Mouse (Mus musculus) forebrain, embryonic 14.5 days (tissue): ENCODE results near the gene Brk1. TPM values are rescaled to one million over a fixed set of nuclear protein-coding genes. Genes with fewer than 3 reads are reported as not detected.
A peak's percentile ranks its signal among the peaks of the same experiment; 100 is the strongest.

Experiments
- ATAC-seq: fragments of 200-750 bp; cut with Nextera tagmentation; 2 replicates; pipeline ENCODE4 v1.8.0; 2017; ENCODE audit warnings: mild to moderate bottlenecking, moderate library complexity
- DNase-seq: peaks from one replicate; pipeline ENCODE4 v3.0.0-alpha.2; 2015; ENCODE audit warnings: low spot score
- H3K27ac ChIP-seq: fragments of 300-500 bp; sonication (generic); 2 replicates; pipeline ENCODE4 v1.5.1; 2014; ENCODE audit warnings: low read depth, mild to moderate bottlenecking, control low read depth, low read length, moderate library complexity
- H3K27me3 ChIP-seq: fragments of 300-500 bp; sonication (generic); replicated peaks from 2 replicates; pipeline ENCODE4 v1.6.1; 2014; ENCODE audit warnings: low read length, control low read depth, mixed read lengths; ENCODE audit not compliant: control insufficient read depth, insufficient read depth
- H3K36me3 ChIP-seq: fragments of 300-500 bp; sonication (generic); 2 replicates; pipeline ENCODE4 v1.6.1; 2014; ENCODE audit warnings: low read length, control low read depth; ENCODE audit not compliant: control insufficient read depth, insufficient read depth
- H3K4me1 ChIP-seq: fragments of 300-500 bp; sonication (generic); 2 replicates; pipeline ENCODE4 v1.6.1; 2014; ENCODE audit warnings: antibody characterized with exemption, low read length, control low read depth; ENCODE audit not compliant: control insufficient read depth, insufficient read depth
- H3K4me2 ChIP-seq: fragments of 300-500 bp; sonication (generic); 2 replicates; pipeline ENCODE4 v1.6.1; 2014; ENCODE audit warnings: mild to moderate bottlenecking, control low read depth, low read length
- H3K4me3 ChIP-seq: fragments of 300-500 bp; sonication (generic); 2 replicates; pipeline ENCODE4 v1.5.1; 2014; ENCODE audit warnings: low read depth, low read length, control low read depth
- H3K9ac ChIP-seq: fragments of 300-500 bp; sonication (generic); 2 replicates; pipeline ENCODE4 v1.6.1; 2014; ENCODE audit warnings: mild to moderate bottlenecking, low read length, control low read depth, moderate library complexity
- H3K9me3 ChIP-seq: fragments of 300-500 bp; sonication (generic); replicated peaks from 2 replicates; pipeline ENCODE4 v1.6.1; 2016; ENCODE audit warnings: low read length, control low read depth, mixed read lengths; ENCODE audit not compliant: control insufficient read depth
- WGBS: fragments of 180-500 bp; shearing (Covaris S2); extraction: QIAGEN DNeasy Blood & Tissue Kit; methylation state at CpG from one replicate; pipeline ENCODE4 v1.1.7; 2014; 5-methylcytosine and 5-hydroxymethylcytosine counted together
- polyA plus RNA-seq: library from polyadenylated mRNA; unstranded; fragments of >200 nt; fragmentation: Nextera tagmentation; extraction: Ambion mirVana; gene quantifications from 2 replicates; pipeline ENCODE4 v1.2.1, GENCODE M21; 2014

The Brk1 gene
- 280 and 307 TPM in 2 replicates for polyA plus RNA-seq

GRCm38 (mm10) chr6:113604432-113605223 lies at the start of gene Brk1:
Gene Brk1, plus strand, starts transcription at chr6:113604772.
- ATAC-seq (peak; percentile 95), DNase-seq (peak; percentile 93)
- peaks cover 5% of the 10 kb centered on the region; the same call in 1 of the 2 replicates for H3K36me3 ChIP-seq
- peaks cover 9% of the 10 kb centered on the region for H3K4me1 ChIP-seq
- no peaks in the 10 kb centered on the region for H3K9me3 ChIP-seq
- H3K27me3 ChIP-seq, result no peaks in the 10 kb centered on the region
- under 1% methylated on average over 64 of the region's 65 CpGs for WGBS
- peak within 1 kb of the TSS; percentile 70 for H3K27ac ChIP-seq
- H3K4me3 ChIP-seq, result peak within 1 kb of the TSS; percentile 82
- H3K9ac ChIP-seq, result peak within 1 kb of the TSS; percentile 85
- H3K4me2 ChIP-seq, result peak within 1 kb of the TSS; percentile 80

GRCm38 (mm10) chr6:113559736-113560135 lies 44.8 kb upstream of the Brk1 start:
- Histone ChIP-seq H3K27me3 (no peaks in the 10 kb centered on the region), H3K4me3 (no peak overlapping the region), H3K4me2 (no peak overlapping the region), H3K9ac (no peak overlapping the region), H3K9me3 (no peaks in the 10 kb centered on the region), H3K27ac (no peak overlapping the region), H3K4me1 (no peaks in the 10 kb centered on the region), H3K36me3 (peaks cover 12% of the 10 kb centered on the region)
- peak; percentile 13 for DNase-seq
- ATAC-seq, result no peak
- 65% methylated on average over 6 of the region's 6 CpGs for WGBS

- no peak for ATAC-seq
- WGBS, result 97% methylated on average over 1 of the region's 1 CpGs
These were observed 40.0 kb upstream of the Brk1 start for GRCm38 (mm10) chr6:113564557-113564956.

GRCm38 (mm10) chr6:113576044-113576443 lies 28.5 kb upstream of the Brk1 start:
- H3K9ac ChIP-seq, result no peak overlapping the region
- H3K36me3 ChIP-seq, result peaks cover 23% of the 10 kb centered on the region
- no peaks in the 10 kb centered on the region for H3K27me3 ChIP-seq
- ATAC-seq, result no peak
- no peak overlapping the region for H3K4me3 ChIP-seq
- 93% methylated on average over 6 of the region's 6 CpGs for WGBS
- H3K27ac ChIP-seq, result no peak overlapping the region
- H3K9me3 ChIP-seq, result no peaks in the 10 kb centered on the region
- no peak overlapping the region for H3K4me2 ChIP-seq
- no peak for DNase-seq
- H3K4me1 ChIP-seq, result no peaks in the 10 kb centered on the region

More at GRCm38 (mm10) chr6:113564557-113564956, 40.0 kb upstream of the Brk1 start:
- Histone ChIP-seq H3K9me3 (no peaks in the 10 kb centered on the region), H3K4me2 (no peak overlapping the region), H3K4me3 (no peak overlapping the region), H3K27ac (no peak overlapping the region), H3K4me1 (no peaks in the 10 kb centered on the region), H3K27me3 (no peaks in the 10 kb centered on the region), H3K36me3 (peaks cover 19% of the 10 kb centered on the region; the same call in 1 of the 2 replicates), H3K9ac (no peak overlapping the region)
- no peak for DNase-seq

- ATAC-seq, result no peak
- Histone ChIP-seq H3K27me3 (no peaks in the 10 kb centered on the region), H3K4me2 (no peak overlapping the region), H3K27ac (no peak overlapping the region), H3K36me3 (0 out of 2 replicates have a peak, but pooled peaks cover 12% of the 10 kb centered on the region), H3K9ac (no peak overlapping the region), H3K9me3 (no peaks in the 10 kb centered on the region), H3K4me3 (no peak overlapping the region), H3K4me1 (no peaks in the 10 kb centered on the region)
- 98% methylated on average over 3 of the region's 3 CpGs for WGBS
- no peak for DNase-seq
These were observed 25.3 kb upstream of the Brk1 start for GRCm38 (mm10) chr6:113579306-113579705.

GRCm38 (mm10) chr6:113583023-113583422 lies 21.5 kb upstream of the Brk1 start:
- WGBS, result 94% methylated on average over 4 of the region's 4 CpGs
- no peaks in the 10 kb centered on the region for H3K9me3 ChIP-seq

GRCm38 (mm10) chr6:113585065-113585464 lies 19.5 kb upstream of the Brk1 start:
- H3K27me3 ChIP-seq, result no peaks in the 10 kb centered on the region
- no peak overlapping the region for H3K4me3 ChIP-seq
- H3K9me3 ChIP-seq, result no peaks in the 10 kb centered on the region
- no peak overlapping the region for H3K27ac ChIP-seq
- H3K4me1 ChIP-seq, result no peaks in the 10 kb centered on the region
- no peak overlapping the region for H3K4me2 ChIP-seq
- WGBS, result 92% methylated on average over 5 of the region's 5 CpGs
- DNase-seq, result no peak
- H3K36me3 ChIP-seq, result no peaks in the 10 kb centered on the region; the same call in 1 of the 2 replicates
- no peak for ATAC-seq
- no peak overlapping the region for H3K9ac ChIP-seq

More at GRCm38 (mm10) chr6:113583023-113583422, 21.5 kb upstream of the Brk1 start:
- H3K4me3 ChIP-seq, result no peak overlapping the region
- H3K9ac ChIP-seq, result no peak overlapping the region
- H3K27me3 ChIP-seq, result no peaks in the 10 kb centered on the region
- H3K4me2 ChIP-seq, result no peak overlapping the region
- no peaks in the 10 kb centered on the region; the same call in 1 of the 2 replicates for H3K36me3 ChIP-seq
- ATAC-seq (no peak), DNase-seq (no peak)
- H3K27ac ChIP-seq, result no peak overlapping the region
- no peaks in the 10 kb centered on the region for H3K4me1 ChIP-seq

GRCm38 (mm10) chr6:113586466-113587183 lies 17.9 kb upstream of the Brk1 start:
- Histone ChIP-seq H3K9ac (no peak overlapping the region), H3K4me2 (no peak overlapping the region), H3K4me1 (no peaks in the 10 kb centered on the region), H3K27me3 (no peaks in the 10 kb centered on the region), H3K27ac (no peak overlapping the region), H3K4me3 (no peak overlapping the region), H3K36me3 (no peaks in the 10 kb centered on the region; the same call in 1 of the 2 replicates), H3K9me3 (no peaks in the 10 kb centered on the region)
- WGBS, result 73% methylated on average over 5 of the region's 5 CpGs
- no peak for ATAC-seq
- DNase-seq, result peak; percentile 27
